Mouse (Mus musculus) olfactory bulb, adult 2 months (tissue): ENCODE results near the gene Tmed2. TPM values are rescaled to one million over a fixed set of nuclear protein-coding genes. Genes with fewer than 3 reads are reported as not detected.

ENCODE experiments used
- H3K27ac ChIP-seq: fragments of 200-500 bp; 2 replicates; pipeline ENCODE4 v1.5.1; 2012; ENCODE audit warnings: low read depth, low read length; ENCODE audit not compliant: insufficient read depth
- H3K4me1 ChIP-seq: fragments of 200-500 bp; 2 replicates; pipeline ENCODE4 v1.6.1; 2012; ENCODE audit warnings: low read length; ENCODE audit not compliant: control insufficient read depth, insufficient read depth
- H3K4me3 ChIP-seq: fragments of 200-500 bp; 2 replicates; pipeline ENCODE4 v1.5.1; 2012; ENCODE audit warnings: mild to moderate bottlenecking, low read depth, low read length, moderate library complexity; ENCODE audit not compliant: insufficient read depth
- CTCF ChIP-seq: fragments of 200-500 bp; IDR thresholded peaks from 2 replicates; pipeline ENCODE4 v1.5.1; 2012; ENCODE audit warnings: low read depth, mild to moderate bottlenecking, low read length, moderate library complexity; ENCODE audit not compliant: insufficient read depth
- POLR2A ChIP-seq: fragments of 200-500 bp; IDR thresholded peaks from 2 replicates; pipeline ENCODE4 v1.6.1; 2012; ENCODE audit warnings: mild to moderate bottlenecking, low read depth, low read length, moderate library complexity; ENCODE audit not compliant: insufficient read depth
- WGBS: fragments of 180-500 bp; shearing (Covaris S2); methylation state at CpG from one replicate; pipeline ENCODE4 v1.1.7; 2018; 5-methylcytosine and 5-hydroxymethylcytosine counted together
- polyA plus RNA-seq: library from polyadenylated mRNA; stranded (reverse); fragments of >200 nt; gene quantifications from 2 replicates; pipeline ENCODE4 v1.2.4, GENCODE M21; 2012; ENCODE audit warnings: low replicate concordance; ENCODE audit not compliant: missing spikeins, insufficient read depth, insufficient read length

Tmed2 gene
- polyA plus RNA-seq, 1 experiment = not detected

DNA sequence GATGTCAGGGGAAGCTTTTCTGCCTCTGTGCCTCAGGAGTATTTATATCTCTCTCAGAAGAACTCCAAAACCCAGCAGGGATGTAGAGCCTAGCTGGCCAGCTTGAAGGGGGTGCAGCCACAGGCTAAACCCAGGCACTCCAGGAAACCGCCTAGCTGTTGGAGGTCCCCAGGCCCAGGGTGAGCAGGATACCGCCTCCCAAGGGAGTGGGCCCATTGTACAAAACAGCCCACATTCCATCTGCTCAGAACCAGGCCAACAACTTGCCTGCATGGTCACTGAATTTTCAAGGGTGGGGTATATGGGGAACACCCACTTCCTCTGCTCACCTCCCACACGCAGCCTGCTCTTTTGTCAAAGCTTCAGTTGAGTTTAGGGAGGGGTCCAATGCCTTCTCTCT lies 39.9 kb upstream of the Tmed2 start:
- H3K4me1 ChIP-seq = peaks cover under 1% of the 10 kb centered on the region; the same call in 1 of the 2 replicates
- WGBS = 92% methylated on average over 3 of the region's 3 CpGs
- no peak overlapping the region for H3K4me3 ChIP-seq
- TF ChIP-seq CTCF (no peak), POLR2A (no peak)
- no peak overlapping the region for H3K27ac ChIP-seq

DNA sequence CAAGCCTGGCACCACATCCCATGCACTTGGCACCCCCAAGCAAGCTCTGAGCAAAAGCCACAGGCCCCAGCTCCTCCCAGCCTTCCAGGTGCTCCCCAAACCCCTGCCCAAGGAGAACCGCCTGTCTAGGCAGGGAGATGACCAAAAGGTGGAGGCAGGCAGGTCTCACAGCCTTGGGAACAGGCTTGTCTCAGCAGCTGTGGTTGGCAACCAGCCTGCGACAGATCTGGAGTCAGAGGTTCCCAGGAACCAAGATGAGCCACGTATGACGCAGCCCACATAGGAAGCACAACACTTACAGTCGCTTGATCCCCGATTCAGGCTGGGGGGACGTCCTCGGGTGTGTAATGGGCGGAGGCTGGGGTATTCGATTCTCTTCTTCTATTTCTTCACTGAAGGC lies 39.0 kb upstream of the Tmed2 start:
- no peaks in the 10 kb centered on the region for H3K4me1 ChIP-seq
- TF ChIP-seq POLR2A = no peak
- H3K27ac ChIP-seq = no peak overlapping the region
- no peak overlapping the region for H3K4me3 ChIP-seq
- 88% methylated on average over 10 of the region's 10 CpGs for WGBS

DNA sequence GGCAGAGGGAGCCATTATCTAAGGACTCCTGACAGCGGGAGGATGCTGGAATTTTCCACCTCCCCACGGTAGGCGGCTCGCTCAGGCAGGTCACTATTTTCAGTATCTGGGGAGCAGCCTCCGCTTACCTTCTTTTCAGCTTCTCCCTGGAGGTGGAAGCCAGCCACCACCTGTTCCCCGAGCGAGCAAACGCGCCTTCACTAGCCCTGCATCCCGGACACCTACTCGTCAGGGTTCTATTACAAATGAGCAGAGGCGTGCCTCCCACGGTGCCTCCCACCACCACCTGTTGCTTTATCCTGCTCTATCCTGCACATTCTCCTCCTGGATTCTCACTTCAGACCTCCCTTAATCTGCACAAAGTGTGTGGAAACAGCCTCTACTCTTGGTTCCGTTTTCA lies 36.8 kb upstream of the Tmed2 start:
- WGBS = 52% methylated on average over 14 of the region's 14 CpGs
- H3K27ac ChIP-seq = no peak overlapping the region
- no peak overlapping the region for H3K4me3 ChIP-seq
- TF ChIP-seq POLR2A = no peak
- TF ChIP-seq CTCF = no peak
- H3K4me1 ChIP-seq = no peaks in the 10 kb centered on the region

DNA sequence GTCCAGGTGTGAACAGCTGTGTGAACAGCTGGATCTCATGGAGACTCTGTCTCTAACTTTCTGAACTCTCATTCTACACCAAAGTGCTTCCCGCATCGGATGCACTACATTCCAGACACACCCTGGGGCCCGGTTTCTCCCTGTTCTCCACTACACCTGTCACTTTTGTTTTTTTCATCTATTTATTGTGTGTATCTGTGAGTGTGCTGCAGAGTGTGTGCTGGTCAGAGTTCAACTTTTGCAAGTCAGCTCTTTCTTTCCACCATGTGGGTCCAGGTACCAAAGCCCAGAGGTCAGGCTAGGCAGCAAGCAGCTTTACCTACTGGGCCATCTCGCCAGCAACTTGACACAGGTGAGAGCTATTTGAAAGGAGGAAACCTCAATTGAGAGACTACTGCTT lies 35.3 kb upstream of the Tmed2 start:
- Histone ChIP-seq H3K4me3 (no peak overlapping the region), H3K4me1 (no peaks in the 10 kb centered on the region), H3K27ac (no peak overlapping the region)
- WGBS = 94% methylated on average over 4 of the region's 4 CpGs
- TF ChIP-seq POLR2A (no peak), CTCF (no peak)

DNA sequence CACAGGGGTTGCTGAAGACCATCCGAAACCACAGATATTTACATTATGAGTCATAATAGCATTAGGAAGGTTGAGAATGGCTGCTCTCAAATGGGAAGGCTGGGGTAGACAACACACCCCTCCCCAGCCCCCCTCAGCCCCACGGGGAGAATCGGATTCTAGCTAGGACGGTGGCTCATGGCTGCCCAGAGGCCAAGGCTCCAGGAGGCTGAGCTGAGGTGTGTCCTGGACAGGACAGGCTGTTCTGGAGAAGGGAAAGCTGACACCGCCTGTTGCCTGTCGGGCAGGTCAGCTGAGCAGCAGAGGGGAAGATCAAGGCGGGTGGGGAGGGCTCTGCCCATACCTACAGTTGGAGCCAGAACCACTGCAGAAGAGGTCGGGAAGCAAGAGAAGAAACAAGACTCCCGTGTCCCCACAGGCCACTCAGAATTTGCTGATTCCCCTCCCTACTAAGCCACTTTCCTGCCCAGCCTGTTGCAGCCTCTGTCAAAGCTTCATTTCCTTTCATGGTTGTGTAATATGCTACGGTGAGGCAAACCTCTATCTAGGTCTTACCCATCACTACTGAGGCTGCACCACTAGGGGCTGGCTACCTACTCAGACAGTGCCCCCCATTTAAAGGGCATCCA lies 33.6 kb upstream of the Tmed2 start:
- Histone ChIP-seq H3K4me1 (no peaks in the 10 kb centered on the region), H3K4me3 (no peak overlapping the region), H3K27ac (no peak overlapping the region)
- TF ChIP-seq POLR2A (no peak), CTCF (no peak)
- 80% methylated on average over 10 of the region's 10 CpGs for WGBS

DNA sequence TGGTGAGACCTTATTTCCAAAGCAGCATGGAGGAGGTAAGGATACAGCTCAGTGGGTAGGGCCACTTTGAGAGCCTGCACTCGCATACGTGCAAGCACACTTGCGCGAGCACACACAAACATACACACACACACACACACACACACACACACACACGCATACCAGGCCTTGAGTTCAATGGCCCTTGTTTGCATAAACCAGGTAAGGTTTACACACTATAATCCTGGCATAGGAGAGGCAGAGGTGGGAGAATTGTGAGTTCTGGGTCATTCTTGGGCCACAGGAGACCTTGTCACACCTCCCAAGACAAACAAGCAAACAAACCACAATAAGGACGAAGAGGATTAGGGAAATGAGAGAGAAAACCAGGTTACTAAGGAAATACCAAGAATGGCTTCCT lies 31.3 kb upstream of the Tmed2 start:
- no peak overlapping the region for H3K27ac ChIP-seq
- 88% methylated on average over 6 of the region's 6 CpGs for WGBS
- no peaks in the 10 kb centered on the region for H3K4me1 ChIP-seq
- TF ChIP-seq CTCF = no peak
- TF ChIP-seq POLR2A = no peak
- no peak overlapping the region for H3K4me3 ChIP-seq

DNA sequence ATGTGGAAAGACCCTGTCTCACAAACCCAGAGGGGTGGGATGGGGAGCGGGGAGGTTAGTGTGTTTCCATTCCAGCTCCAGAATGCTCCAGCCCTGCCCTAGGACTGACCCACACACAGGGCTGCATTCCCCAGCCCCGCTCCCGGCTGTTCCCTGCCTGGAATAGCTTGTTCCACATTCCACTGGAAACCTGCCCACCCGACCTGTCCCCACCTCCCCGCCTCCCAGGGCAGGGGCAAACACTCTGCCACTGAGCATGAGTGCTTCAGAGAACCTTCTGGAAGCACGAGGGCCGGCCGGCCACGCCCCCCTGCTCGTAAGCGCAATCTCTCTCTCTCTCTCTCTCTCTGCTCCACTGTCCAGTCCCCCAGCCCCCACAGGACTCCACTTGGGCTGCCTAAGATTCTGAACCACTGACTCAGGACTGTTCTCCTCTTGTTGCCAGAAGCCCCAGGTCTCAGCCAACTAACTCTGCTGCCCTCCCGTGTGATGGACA lies 30.7 kb upstream of the Tmed2 start:
- WGBS = 72% methylated on average over 12 of the region's 12 CpGs
- no peak for TF ChIP-seq POLR2A
- no peak for TF ChIP-seq CTCF
- Histone ChIP-seq H3K4me1 (no peaks in the 10 kb centered on the region), H3K4me3 (no peak overlapping the region), H3K27ac (no peak overlapping the region)

DNA sequence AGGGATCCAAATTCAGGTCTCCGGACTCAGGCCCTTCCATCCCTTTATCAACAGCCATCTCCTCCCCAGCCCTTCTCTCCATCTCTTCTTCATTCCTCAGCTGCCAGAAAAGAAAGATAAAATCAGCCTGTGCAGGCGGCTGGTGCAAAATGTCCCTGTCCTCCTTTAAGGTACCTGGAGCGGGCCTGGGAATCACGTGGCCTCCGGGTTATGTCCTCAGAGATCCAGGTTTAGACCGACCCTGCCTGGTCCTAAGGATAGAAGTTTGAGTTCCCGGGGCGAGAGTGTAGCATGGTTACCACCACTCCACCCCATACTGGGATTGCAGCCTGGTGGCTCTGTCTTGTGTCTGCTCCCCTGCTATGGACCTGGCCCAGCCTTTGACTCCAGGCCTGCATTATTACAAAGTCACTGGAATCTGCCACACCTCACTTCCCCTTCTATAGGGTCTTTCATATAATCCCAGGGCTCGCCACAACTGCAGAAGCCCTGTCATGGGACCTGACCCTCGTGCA lies 29.9 kb upstream of the Tmed2 start:
- Histone ChIP-seq H3K4me1 (no peaks in the 10 kb centered on the region), H3K27ac (no peak overlapping the region), H3K4me3 (no peak overlapping the region)
- 93% methylated on average over 10 of the region's 10 CpGs for whole genome bisulfite sequencing
- TF ChIP-seq POLR2A (no peak), CTCF (no peak)

DNA sequence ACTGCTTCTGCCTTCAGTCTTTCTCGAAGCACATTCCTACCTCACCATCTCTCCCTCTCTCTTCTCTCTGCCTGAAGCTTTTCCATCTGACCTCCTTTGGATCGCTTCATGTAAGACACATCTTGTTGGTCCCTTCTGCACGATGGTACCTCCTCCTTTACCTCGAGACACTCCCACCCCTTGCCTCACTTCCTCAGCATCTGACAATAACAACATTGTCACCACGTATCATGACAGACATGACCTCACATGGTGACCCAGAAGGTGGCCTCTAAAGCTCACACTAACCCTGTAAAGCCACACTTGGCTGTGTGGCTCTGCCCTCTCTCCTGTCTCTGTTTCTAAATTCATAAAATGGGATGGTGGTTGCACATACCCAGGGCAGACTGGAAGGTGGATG lies 24.7 kb upstream of the Tmed2 start:
- 75% methylated on average over 5 of the region's 5 CpGs for WGBS
- TF ChIP-seq CTCF (no peak), POLR2A (no peak)
- no peak overlapping the region for H3K4me3 ChIP-seq
- no peak overlapping the region for H3K27ac ChIP-seq
- peaks cover 8% of the 10 kb centered on the region; the same call in 1 of the 2 replicates for H3K4me1 ChIP-seq
